Mouse (Mus musculus): ENCODE results near the gene Hdac7.

- TF ChIP-seq CTCF (IDR thresholded peaks at IDR 0.05; ENCODE audit: low read depth) = no peak
- TF ChIP-seq EP300 (IDR thresholded peaks at IDR 0.05; ENCODE audit: low read depth) = no peak
These were observed 14.9 kb downstream of the Hdac7 start for GRCm38 (mm10) chr15:97829432-97829831.

Data from liver, embryonic 14.5 days (tissue).